Mouse (Mus musculus) embryonic facial prominence, embryonic 14.5 days (tissue): ENCODE data around the gene Olfr49. TPM values are rescaled to one million over a fixed set of nuclear protein-coding genes. Genes with fewer than 3 reads are reported as not detected.
A peak's percentile ranks its signal among the peaks of the same experiment; 100 is the strongest.

ENCODE experiments used
- ATAC-seq: fragments of 200-750 bp; cut with Nextera tagmentation; 2 replicates; pipeline ENCODE4 v1.8.0; 2017; ENCODE audit warnings: low read depth, moderate number of reproducible peaks, moderate TSS enrichment
- DNase-seq: peaks from one replicate; pipeline ENCODE4 v3.0.0-alpha.2; 2015; ENCODE audit warnings: low spot score
- H3K27ac ChIP-seq: fragments of 300-500 bp; sonication (generic); replicated peaks from 2 replicates; pipeline ENCODE4 v1.5.1; 2014; ENCODE audit warnings: low read depth, mild to moderate bottlenecking, low read length, moderate library complexity
- H3K27me3 ChIP-seq: fragments of 300-500 bp; sonication (generic); replicated peaks from 2 replicates; pipeline ENCODE4 v1.6.1; 2014; ENCODE audit warnings: low read length; ENCODE audit not compliant: control insufficient read depth, insufficient read depth
- H3K36me3 ChIP-seq: fragments of 300-500 bp; sonication (generic); 2 replicates; pipeline ENCODE4 v1.6.1; 2014; ENCODE audit warnings: low read length, mixed read lengths; ENCODE audit not compliant: control insufficient read depth, insufficient read depth
- H3K4me1 ChIP-seq: fragments of 300-500 bp; sonication (generic); 2 replicates; pipeline ENCODE4 v1.6.1; 2014; ENCODE audit warnings: antibody characterized with exemption, low read length; ENCODE audit not compliant: control insufficient read depth, insufficient read depth
- H3K4me2 ChIP-seq: fragments of 300-500 bp; sonication (generic); 2 replicates; pipeline ENCODE4 v1.6.1; 2014; ENCODE audit warnings: low read depth, mild to moderate bottlenecking, low read length, moderate library complexity, mixed read lengths
- H3K4me3 ChIP-seq: fragments of 300-500 bp; sonication (generic); 2 replicates; pipeline ENCODE4 v1.5.1; 2014; ENCODE audit warnings: low read depth, mild to moderate bottlenecking, low read length
- H3K9ac ChIP-seq: fragments of 300-500 bp; sonication (generic); 2 replicates; pipeline ENCODE4 v1.6.1; 2014; ENCODE audit warnings: low read depth, mild to moderate bottlenecking, low read length, moderate library complexity, mixed read lengths
- H3K9me3 ChIP-seq: fragments of 300-500 bp; sonication (generic); 2 replicates; pipeline ENCODE4 v1.6.1; 2016; ENCODE audit warnings: low read length; ENCODE audit not compliant: control insufficient read depth
- WGBS: fragments of 180-500 bp; shearing (Covaris S2); extraction: QIAGEN DNeasy Blood & Tissue Kit; methylation state at CpG from one replicate; pipeline ENCODE4 v1.1.7; 2014; 5-methylcytosine and 5-hydroxymethylcytosine counted together
- polyA plus RNA-seq: library from polyadenylated mRNA; unstranded; fragments of >200 nt; fragmentation: Nextera tagmentation; extraction: Ambion mirVana; gene quantifications from 2 replicates; pipeline ENCODE4 v1.2.1, GENCODE M21; 2014

Olfr49 gene
- polyA plus RNA-seq, 1 experiment from 2014 or later = 0.04 TPM

DNA sequence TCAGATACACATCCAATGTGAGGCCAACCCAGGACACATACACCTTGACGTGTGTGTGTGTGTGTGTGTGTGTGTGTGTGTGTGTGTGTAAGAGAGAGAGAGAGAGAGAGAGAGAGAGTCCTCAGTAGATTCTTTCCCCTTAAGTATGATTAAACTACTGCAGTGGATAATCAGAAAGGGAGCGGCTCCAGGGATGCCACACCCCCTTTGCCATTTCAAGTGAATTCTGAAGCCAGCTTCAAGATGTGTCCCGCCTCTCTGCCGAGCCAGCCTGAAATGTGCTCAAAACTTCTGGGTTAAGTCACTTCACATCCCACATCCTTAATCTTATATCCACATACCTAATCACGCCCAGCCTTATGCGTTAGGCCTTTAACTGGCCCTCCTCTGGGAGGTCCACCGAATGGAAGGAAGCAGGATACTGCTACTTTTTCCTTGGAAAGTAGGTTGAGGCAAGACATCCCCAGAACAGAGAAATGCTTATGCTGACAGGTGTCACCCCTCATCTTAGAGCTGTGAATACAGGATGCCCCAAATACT, 26.5 kb downstream of the Olfr49 start:
- Histone ChIP-seq H3K4me1 (peaks cover 9% of the 10 kb centered on the region), H3K9me3 (no peaks in the 10 kb centered on the region), H3K4me3 (no peak overlapping the region), H3K4me2 (peak overlapping the region; percentile 71; the same call in 1 of the 2 replicates), H3K9ac (no peak overlapping the region), H3K27ac (no peak overlapping the region), H3K27me3 (no peaks in the 10 kb centered on the region), H3K36me3 (peaks cover 7% of the 10 kb centered on the region; the same call in 1 of the 2 replicates)
- DNase-seq (no peak), ATAC-seq (no peak)
- 50% methylated on average over 7 of the region's 7 CpGs for WGBS

DNA sequence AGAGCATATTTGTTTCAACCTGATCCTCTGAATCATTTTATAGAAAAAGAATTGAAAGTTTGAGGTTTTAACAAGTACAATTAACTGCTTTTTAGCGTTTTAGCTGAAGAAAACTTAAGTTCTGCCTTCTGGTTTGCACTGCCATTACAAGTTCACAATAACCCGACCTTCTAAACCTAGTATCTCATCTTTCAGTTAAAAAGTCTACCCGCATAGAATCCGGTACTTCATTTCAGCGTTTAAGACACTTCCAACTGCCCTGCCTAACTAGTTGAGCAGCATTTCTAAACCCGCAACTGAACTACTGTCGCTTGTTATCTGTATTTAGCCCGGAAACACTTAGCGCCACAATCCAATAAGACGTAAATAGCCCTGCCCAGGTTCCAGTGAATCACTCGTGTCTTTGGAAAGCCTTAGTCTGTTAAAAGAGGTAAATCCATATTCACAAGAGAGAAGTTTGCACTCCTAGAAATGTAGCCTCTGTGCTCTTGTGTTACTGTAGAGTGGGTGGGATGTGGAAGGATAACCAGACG, 30.0 kb downstream of the Olfr49 start:
- Histone ChIP-seq H3K9ac (no peak overlapping the region), H3K9me3 (no peaks in the 10 kb centered on the region), H3K36me3 (0 out of 2 replicates have a peak, but pooled peaks cover 7% of the 10 kb centered on the region), H3K27me3 (no peaks in the 10 kb centered on the region), H3K4me1 (peaks cover 26% of the 10 kb centered on the region), H3K27ac (no peak overlapping the region), H3K4me2 (peak overlapping the region; percentile 69), H3K4me3 (peak overlapping the region; percentile 87)
- DNase-seq = no peak
- WGBS = 64% methylated on average over 12 of the region's 12 CpGs
- ATAC-seq = no peak

DNA sequence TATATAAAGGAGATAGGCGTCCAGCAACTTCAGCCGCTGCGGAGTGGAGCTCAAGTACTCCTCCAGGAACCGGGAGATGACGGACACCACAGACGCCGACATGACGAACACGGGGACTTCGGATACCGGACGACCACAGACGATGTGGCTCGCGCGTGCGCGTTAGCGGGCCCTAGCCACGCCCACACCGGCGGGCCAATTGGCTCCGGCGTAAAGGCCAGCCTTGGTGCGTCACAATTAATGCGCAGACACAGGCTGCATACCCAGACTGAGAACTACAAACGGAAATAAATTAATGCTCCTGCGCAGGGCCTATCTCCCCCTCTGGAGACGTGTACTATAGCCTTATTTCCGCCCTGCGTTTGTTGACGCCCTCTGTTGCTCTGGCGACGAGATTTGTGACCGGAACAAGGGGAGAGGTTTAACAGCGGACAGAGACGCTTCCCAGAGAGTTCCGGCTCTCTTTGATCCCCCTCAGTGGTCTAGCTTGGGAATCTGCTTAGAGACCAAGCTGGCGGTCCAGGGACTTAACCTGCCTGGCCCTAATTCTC, 30.9 kb downstream of the Olfr49 start, which contains the start of the genes Dad1 and Abhd4:
Gene Dad1, minus strand, starts transcription at position 364 of the 551 bp plus-strand sequence.
Gene Abhd4, plus strand, starts transcription at position 448 of the 551 bp plus-strand sequence.
- Histone ChIP-seq H3K9me3 (no peaks in the 10 kb centered on the region), H3K4me3 (peak within 1 kb of the TSS; percentile 87), H3K4me2 (peak within 1 kb of the TSS; percentile 69), H3K4me1 (peaks cover 27% of the 10 kb centered on the region), H3K9ac (peak within 1 kb of the TSS; percentile 85), H3K27me3 (no peaks in the 10 kb centered on the region), H3K27ac (peak within 1 kb of the TSS; percentile 86), H3K36me3 (0 out of 2 replicates have a peak, but pooled peaks cover 7% of the 10 kb centered on the region)
- DNase-seq (peak; percentile 99), ATAC-seq (peak; percentile 100)
- WGBS = 0% methylated on average over 37 of the region's 39 CpGs

GRCm38 (mm10) chr14:54250122-54250521, 34.6 kb downstream of the Olfr49 start:
- no peak overlapping the region for H3K4me2 ChIP-seq
- ATAC-seq = no peak
- H3K4me3 ChIP-seq = no peak overlapping the region
- 74% methylated on average over 4 of the region's 4 CpGs for WGBS
- no peaks in the 10 kb centered on the region for H3K9me3 ChIP-seq
- H3K27me3 ChIP-seq = no peaks in the 10 kb centered on the region
- no peak for DNase-seq
- H3K9ac ChIP-seq = 0 out of 2 replicates have a peak overlapping the region, but pooled peaks have one; percentile 6
- no peak overlapping the region for H3K27ac ChIP-seq
- peaks cover 25% of the 10 kb centered on the region for H3K36me3 ChIP-seq
- H3K4me1 ChIP-seq = peaks cover 27% of the 10 kb centered on the region

GRCm38 (mm10) chr14:54249326-54249725, 35.4 kb downstream of the Olfr49 start:
- Histone ChIP-seq H3K9ac (no peak overlapping the region), H3K4me2 (no peak overlapping the region), H3K27ac (no peak overlapping the region), H3K4me3 (no peak overlapping the region), H3K27me3 (no peaks in the 10 kb centered on the region), H3K9me3 (no peaks in the 10 kb centered on the region), H3K4me1 (peaks cover 27% of the 10 kb centered on the region), H3K36me3 (peaks cover 31% of the 10 kb centered on the region)
- WGBS = 54% methylated on average over 9 of the region's 9 CpGs
- ATAC-seq (no peak), DNase-seq (peak; percentile 16)

GRCm38 (mm10) chr14:54246232-54246631, 38.5 kb downstream of the Olfr49 start:
- peaks cover 14% of the 10 kb centered on the region for H3K4me1 ChIP-seq
- H3K36me3 ChIP-seq = peaks cover 54% of the 10 kb centered on the region
- ATAC-seq = no peak
- 96% methylated on average over 3 of the region's 3 CpGs for WGBS
- H3K9ac ChIP-seq = no peak overlapping the region
- H3K4me3 ChIP-seq = no peak overlapping the region
- H3K27ac ChIP-seq = no peak overlapping the region
- H3K27me3 ChIP-seq = no peaks in the 10 kb centered on the region
- H3K9me3 ChIP-seq = no peaks in the 10 kb centered on the region
- H3K4me2 ChIP-seq = no peak overlapping the region
- DNase-seq = no peak

DNA sequence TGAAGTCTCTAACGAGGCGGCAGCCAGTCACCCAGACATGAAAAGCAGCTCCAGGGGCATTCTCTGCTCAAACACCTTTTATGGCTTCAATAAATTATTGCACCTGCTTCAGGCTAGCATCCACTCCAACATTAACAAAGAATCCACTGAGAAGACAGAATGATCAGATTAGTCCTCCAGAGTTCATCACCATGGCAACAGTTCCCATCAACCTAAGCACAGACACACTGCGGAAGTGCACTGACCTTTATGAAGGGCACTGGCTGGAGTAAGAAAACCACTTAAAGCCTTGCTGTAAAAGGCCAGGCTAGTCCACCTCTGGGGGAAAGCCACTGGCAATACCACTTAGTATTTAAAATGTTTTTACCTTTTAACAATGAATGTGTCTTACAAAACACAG, 40.6 kb downstream of the Olfr49 start:
- Histone ChIP-seq H3K27ac (no peak overlapping the region), H3K4me2 (no peak overlapping the region), H3K4me3 (no peak overlapping the region), H3K36me3 (peaks cover 60% of the 10 kb centered on the region), H3K9ac (no peak overlapping the region), H3K27me3 (no peaks in the 10 kb centered on the region), H3K4me1 (peaks cover under 1% of the 10 kb centered on the region; the same call in 1 of the 2 replicates), H3K9me3 (no peaks in the 10 kb centered on the region)
- no peak for DNase-seq
- 77% methylated on average over 3 of the region's 3 CpGs for WGBS
- no peak for ATAC-seq

- DNase-seq (no peak), ATAC-seq (no peak)
- 89% methylated on average over 5 of the region's 5 CpGs for WGBS
- Histone ChIP-seq H3K4me1 (no peaks in the 10 kb centered on the region), H3K27me3 (no peaks in the 10 kb centered on the region), H3K36me3 (peaks cover 61% of the 10 kb centered on the region), H3K4me3 (no peak overlapping the region), H3K27ac (no peak overlapping the region), H3K4me2 (no peak overlapping the region), H3K9me3 (no peaks in the 10 kb centered on the region), H3K9ac (no peak overlapping the region)
These were observed 44.2 kb downstream of the Olfr49 start for GRCm38 (mm10) chr14:54240542-54240941.
